In the genomic region with DNA sequence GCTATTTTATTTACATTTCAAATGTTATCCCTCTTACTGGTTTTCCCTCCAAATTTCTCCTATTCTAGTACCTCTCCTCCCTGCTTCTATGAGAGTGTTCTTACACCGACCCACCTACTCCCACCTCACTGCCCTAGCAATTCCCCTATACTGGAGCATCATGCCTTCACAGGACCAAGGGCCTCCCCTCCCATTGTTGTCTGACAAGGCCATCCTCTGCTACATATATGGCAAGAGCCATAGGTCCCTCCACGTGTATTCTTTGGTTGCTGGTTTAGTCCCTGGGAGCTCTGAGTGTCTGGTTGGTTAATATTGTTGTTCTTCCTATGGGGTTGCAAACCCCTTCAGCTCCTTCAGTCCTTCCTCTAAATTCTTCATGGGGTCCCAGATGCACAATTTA, we compare ENCODE assay signal across 19 mouse cellular contexts.
DNase-seq lines count a peak whose midpoint lies in the region; ATAC-seq lines count a peak whose summit lies in the region.
"Had no signal": no experiment of that assay in that cellular context is flagged by ENCODE, and none has a peak within 500 bp of the region (broad histone marks: within the 10 kb centered on the region; RNA-seq: fewer than 3 reads in every experiment).

No protein-coding gene starts in this region.

- DNase-seq in heart, adult 11 months, result peak; percentile 78
- DNase-seq in heart, postnatal 36 days, result no peak
- peak; percentile 60 for DNase-seq in midbrain, embryonic 11.5 days (ENCODE audit: low spot score, missing footprints)
- DNase-seq in midbrain, embryonic 14.5 days, result no peak
- DNase-seq: adrenal gland, adult 2 months; adrenal gland, adult 8-10 months; adrenal gland, postnatal 10 days; adrenal gland, postnatal 14 days; adrenal gland, postnatal 25 days; adrenal gland, postnatal 36 days; B cell, adult 2 months; cerebellum, adult 11 months; cerebellum, adult 11-12 months; cerebellum, adult 18-20 months had no signal

- H3K9ac ChIP-seq in midbrain, embryonic 11.5 days (ENCODE audit: low read length), result no peak overlapping the region
- no peak overlapping the region for H3K9ac ChIP-seq in midbrain, embryonic 14.5 days (replicated peaks; ENCODE audit: low read length)

- whole genome bisulfite sequencing in midbrain, embryonic 11.5 days, result 85% methylated on average over 2 of the region's 2 CpGs
- WGBS in midbrain, embryonic 14.5 days, result 87% methylated on average over 2 of the region's 2 CpGs

- H3K36me3 ChIP-seq in midbrain, embryonic 11.5 days (ENCODE audit: control insufficient read depth, insufficient read depth, low read length), result no peaks in the 10 kb centered on the region
- H3K36me3 ChIP-seq in midbrain, embryonic 14.5 days (ENCODE audit: control insufficient read depth, insufficient read depth, low read length), result no peaks in the 10 kb centered on the region
- H3K36me3 ChIP-seq: G1E had no signal

- H3K4me3 ChIP-seq in midbrain, embryonic 11.5 days (ENCODE audit: low read depth, low read length), result no peak overlapping the region
- H3K4me3 ChIP-seq in midbrain, embryonic 14.5 days (replicated peaks; ENCODE audit: low read depth, low read length), result no peak overlapping the region

- ATAC-seq in midbrain, embryonic 11.5 days (ENCODE audit: low FRiP score), result no peak
- no peak for ATAC-seq in midbrain, embryonic 14.5 days (ENCODE audit: low FRiP score, low TSS enrichment)
- ATAC-seq: activated CD4-positive, CD25-positive, alpha-beta regulatory T cell, adult 4 months; CD4-positive, CD25-positive, alpha-beta regulatory T cell, adult 4 months; Patski had no signal

- no peak overlapping the region for H3K27ac ChIP-seq in midbrain, embryonic 11.5 days (ENCODE audit: low read depth, low read length)
- H3K27ac ChIP-seq in midbrain, embryonic 14.5 days (replicated peaks; ENCODE audit: low read depth, low read length), result no peak overlapping the region

- H3K27me3 ChIP-seq in midbrain, embryonic 11.5 days (ENCODE audit: control insufficient read depth, insufficient read depth, low read length), result no peaks in the 10 kb centered on the region
- no peaks in the 10 kb centered on the region for H3K27me3 ChIP-seq in midbrain, embryonic 14.5 days (ENCODE audit: control insufficient read depth, insufficient read depth, low read length)
- H3K27me3 ChIP-seq: CH12.LX, Patski had no signal

- no peaks in the 10 kb centered on the region for H3K4me1 ChIP-seq in midbrain, embryonic 11.5 days (ENCODE audit: control insufficient read depth, insufficient read depth, low read length)
- H3K4me1 ChIP-seq in midbrain, embryonic 14.5 days (ENCODE audit: control insufficient read depth, insufficient read depth, low read length), result no peaks in the 10 kb centered on the region

- H3K9me3 ChIP-seq in midbrain, embryonic 11.5 days (ENCODE audit: control insufficient read depth, low read length), result no peaks in the 10 kb centered on the region
- no peaks in the 10 kb centered on the region for H3K9me3 ChIP-seq in midbrain, embryonic 14.5 days (ENCODE audit: control insufficient read depth, low read length)

- no peak overlapping the region for H3K4me2 ChIP-seq in midbrain, embryonic 11.5 days
- H3K4me2 ChIP-seq in midbrain, embryonic 14.5 days (ENCODE audit: low read length), result no peak overlapping the region

- intact Hi-C loops in heart, postnatal 36 days (cut with DNase I), result no loop called here

Comparison
In these comparisons a context has a peak if more than half of its experiments do, and no peak if none do; other contexts are left out.
1. DNase-seq: peak in heart, adult 11 months (single experiment) and midbrain, embryonic 11.5 days (single experiment); none in heart, postnatal 36 days (0 of 2) and midbrain, embryonic 14.5 days (single experiment).